Mouse (Mus musculus) heart, embryonic 11.5 days (tissue): ENCODE measurements around the gene Nova1. TPM values are rescaled to one million over a fixed set of nuclear protein-coding genes. Genes with fewer than 3 reads are reported as not detected.

Experiments used
- ATAC-seq: fragments of 200-750 bp; cut with Nextera tagmentation; replicated peaks from 2 replicates; pipeline ENCODE4 v1.8.0; 2017; ENCODE audit warnings: moderate library complexity; ENCODE audit not compliant: insufficient number of reproducible peaks, low FRiP score, low TSS enrichment
- H3K27ac ChIP-seq: fragments of 300-500 bp; sonication (generic); 2 replicates; pipeline ENCODE4 v1.5.1; 2014; ENCODE audit warnings: mild to moderate bottlenecking, low read depth, low read length
- H3K27me3 ChIP-seq: fragments of 300-500 bp; sonication (generic); 2 replicates; pipeline ENCODE4 v1.6.1; 2014; ENCODE audit warnings: mild to moderate bottlenecking, low read length, mixed read lengths; ENCODE audit not compliant: control insufficient read depth, insufficient read depth
- H3K36me3 ChIP-seq: fragments of 300-500 bp; sonication (generic); 2 replicates; pipeline ENCODE4 v1.6.1; 2014; ENCODE audit warnings: mild to moderate bottlenecking, low read length, moderate library complexity, mixed read lengths; ENCODE audit not compliant: control insufficient read depth, insufficient read depth
- H3K4me1 ChIP-seq: fragments of 300-500 bp; sonication (generic); 2 replicates; pipeline ENCODE4 v1.6.1; 2014; ENCODE audit warnings: low read length; ENCODE audit not compliant: control insufficient read depth, insufficient read depth
- H3K4me2 ChIP-seq: fragments of 300-500 bp; sonication (generic); 2 replicates; pipeline ENCODE4 v1.6.1; 2014; ENCODE audit warnings: mild to moderate bottlenecking, moderate library complexity
- H3K4me3 ChIP-seq: fragments of 300-500 bp; sonication (generic); 2 replicates; pipeline ENCODE4 v1.5.1; 2014; ENCODE audit warnings: low read depth, low read length
- H3K9ac ChIP-seq: fragments of 300-500 bp; sonication (generic); 2 replicates; pipeline ENCODE4 v1.6.1; 2014; ENCODE audit warnings: mild to moderate bottlenecking, low read depth, low read length, moderate library complexity
- H3K9me3 ChIP-seq: fragments of 300-500 bp; sonication (generic); replicated peaks from 2 replicates; pipeline ENCODE4 v1.6.1; 2016; ENCODE audit warnings: low read length; ENCODE audit not compliant: control insufficient read depth
- WGBS: fragments of 180-500 bp; shearing (Covaris S2); extraction: QIAGEN DNeasy Blood & Tissue Kit; methylation state at CpG from one replicate; pipeline ENCODE4 v1.1.7; 2014; ENCODE audit not compliant: insufficient replicate concordance; 5-methylcytosine and 5-hydroxymethylcytosine counted together
- polyA plus RNA-seq: library from polyadenylated mRNA; unstranded; fragments of >200 nt; fragmentation: Nextera tagmentation; extraction: Ambion mirVana; gene quantifications from 2 replicates; pipeline ENCODE4 v1.2.1, GENCODE M21; 2014

The Nova1 gene
- polyA plus RNA-seq, 1 experiment from 2014 or later: 2.7 TPM

- Histone ChIP-seq H3K4me1 (no peaks in the 10 kb centered on the region), H3K9ac (no peak overlapping the region), H3K27me3 (no peaks in the 10 kb centered on the region), H3K4me3 (no peak overlapping the region), H3K4me2 (no peak overlapping the region), H3K9me3 (no peaks in the 10 kb centered on the region), H3K36me3 (no peaks in the 10 kb centered on the region), H3K27ac (no peak overlapping the region)
- 88% methylated on average over 4 of the region's 4 CpGs for WGBS
- ATAC-seq: no peak
These were observed 99.7 kb downstream of the Nova1 start for GRCm38 (mm10) chr12:46719076-46719475.

DNA sequence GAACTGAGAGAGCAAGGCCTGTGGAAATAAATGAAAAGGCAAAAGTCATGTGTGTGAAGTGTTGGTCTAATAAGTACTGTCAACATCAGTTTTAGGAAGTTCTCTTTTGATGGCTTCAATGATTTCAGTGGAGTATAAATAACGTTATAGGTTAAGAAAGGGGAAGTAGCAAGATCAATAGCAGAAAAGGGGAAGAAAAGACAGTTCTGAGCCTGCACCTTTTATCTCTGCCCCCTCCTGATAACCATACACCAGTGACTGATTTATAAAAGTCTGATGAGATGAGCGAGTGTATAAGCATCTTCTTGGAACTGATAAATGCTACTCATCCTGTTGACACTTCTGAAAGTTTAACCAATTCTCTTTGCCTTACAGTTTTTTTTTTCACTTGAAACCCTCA is 108.6 kb downstream of the Nova1 start:
- Histone ChIP-seq H3K4me1 (no peaks in the 10 kb centered on the region), H3K9ac (no peak overlapping the region), H3K27me3 (no peaks in the 10 kb centered on the region), H3K4me2 (no peak overlapping the region), H3K9me3 (no peaks in the 10 kb centered on the region), H3K36me3 (no peaks in the 10 kb centered on the region), H3K4me3 (no peak overlapping the region), H3K27ac (no peak overlapping the region)
- no peak for ATAC-seq
- 58% methylated on average over 2 of the region's 2 CpGs for WGBS

DNA sequence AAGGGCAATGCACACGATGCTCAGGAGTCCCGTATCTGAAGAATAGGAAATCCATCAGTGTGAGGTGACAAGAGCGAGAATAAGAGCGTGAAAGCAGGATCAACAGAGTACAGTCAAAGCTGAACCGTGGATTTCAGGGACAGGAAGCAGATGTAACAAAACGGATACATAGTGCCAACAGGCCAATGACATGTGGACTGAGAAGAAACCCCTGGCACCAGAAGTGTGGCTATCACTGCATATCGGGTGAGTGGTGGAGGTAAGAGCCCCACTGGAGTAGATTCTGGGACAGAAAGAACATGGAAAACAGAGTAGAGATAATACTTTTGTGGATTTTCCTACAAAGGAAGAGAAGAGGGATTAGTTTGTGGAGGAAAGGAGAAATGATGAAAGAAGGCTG is 109.3 kb downstream of the Nova1 start:
- H3K4me3 ChIP-seq: no peak overlapping the region
- 77% methylated on average over 7 of the region's 7 CpGs for WGBS
- no peak for ATAC-seq
- no peak overlapping the region for H3K9ac ChIP-seq
- H3K27ac ChIP-seq: no peak overlapping the region
- H3K36me3 ChIP-seq: no peaks in the 10 kb centered on the region
- H3K4me1 ChIP-seq: no peaks in the 10 kb centered on the region
- no peaks in the 10 kb centered on the region for H3K27me3 ChIP-seq
- H3K9me3 ChIP-seq: no peaks in the 10 kb centered on the region
- H3K4me2 ChIP-seq: no peak overlapping the region

- H3K9me3 ChIP-seq: no peaks in the 10 kb centered on the region
- no peaks in the 10 kb centered on the region for H3K4me1 ChIP-seq
- WGBS: 79% methylated on average over 8 of the region's 8 CpGs
- H3K4me2 ChIP-seq: no peak overlapping the region
- H3K9ac ChIP-seq: no peak overlapping the region
- no peaks in the 10 kb centered on the region for H3K27me3 ChIP-seq
- no peak for ATAC-seq
- H3K4me3 ChIP-seq: no peak overlapping the region
- H3K27ac ChIP-seq: no peak overlapping the region
- H3K36me3 ChIP-seq: no peaks in the 10 kb centered on the region
These were observed 118.5 kb downstream of the Nova1 start for GRCm38 (mm10) chr12:46700202-46700601.

DNA sequence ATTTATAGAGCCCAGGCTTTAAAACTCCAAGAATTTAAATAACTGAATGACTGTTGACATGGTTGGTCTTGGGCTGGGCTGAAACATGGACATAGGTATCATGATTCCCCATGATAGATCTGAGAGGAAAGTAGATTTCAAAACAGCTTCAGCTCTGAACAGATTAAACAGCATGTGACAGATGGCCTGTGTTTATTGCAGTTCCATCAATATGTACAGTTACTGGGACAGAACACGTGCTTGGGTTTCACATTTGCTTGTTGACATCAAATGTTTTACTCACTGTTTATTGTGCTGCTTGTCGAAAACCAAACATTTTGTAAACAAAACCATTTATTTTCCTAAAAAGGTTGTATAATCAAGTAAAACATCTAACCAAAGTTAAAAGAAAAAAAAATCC is 142.4 kb downstream of the Nova1 start:
- Histone ChIP-seq H3K9ac (no peak overlapping the region), H3K9me3 (no peaks in the 10 kb centered on the region), H3K4me3 (no peak overlapping the region), H3K4me1 (no peaks in the 10 kb centered on the region), H3K36me3 (no peaks in the 10 kb centered on the region), H3K4me2 (no peak overlapping the region), H3K27ac (no peak overlapping the region), H3K27me3 (no peaks in the 10 kb centered on the region)
- WGBS: 65% methylated on average over 2 of the region's 2 CpGs
- no peak for ATAC-seq

GRCm38 (mm10) chr12:46666706-46667105 is 152.0 kb downstream of the Nova1 start:
- Histone ChIP-seq H3K4me2 (no peak overlapping the region), H3K4me1 (no peaks in the 10 kb centered on the region), H3K27ac (no peak overlapping the region), H3K9ac (no peak overlapping the region), H3K36me3 (no peaks in the 10 kb centered on the region), H3K4me3 (no peak overlapping the region), H3K27me3 (no peaks in the 10 kb centered on the region), H3K9me3 (no peaks in the 10 kb centered on the region)
- 43% methylated on average over 2 of the region's 2 CpGs for WGBS
- no peak for ATAC-seq

GRCm38 (mm10) chr12:46646139-46646611 is 172.6 kb downstream of the Nova1 start:
- ATAC-seq: no peak
- Histone ChIP-seq H3K4me1 (no peaks in the 10 kb centered on the region), H3K36me3 (no peaks in the 10 kb centered on the region), H3K27me3 (no peaks in the 10 kb centered on the region), H3K9me3 (no peaks in the 10 kb centered on the region), H3K27ac (no peak overlapping the region), H3K4me3 (no peak overlapping the region), H3K4me2 (no peak overlapping the region), H3K9ac (no peak overlapping the region)
- 74% methylated on average over 5 of the region's 5 CpGs for WGBS

DNA sequence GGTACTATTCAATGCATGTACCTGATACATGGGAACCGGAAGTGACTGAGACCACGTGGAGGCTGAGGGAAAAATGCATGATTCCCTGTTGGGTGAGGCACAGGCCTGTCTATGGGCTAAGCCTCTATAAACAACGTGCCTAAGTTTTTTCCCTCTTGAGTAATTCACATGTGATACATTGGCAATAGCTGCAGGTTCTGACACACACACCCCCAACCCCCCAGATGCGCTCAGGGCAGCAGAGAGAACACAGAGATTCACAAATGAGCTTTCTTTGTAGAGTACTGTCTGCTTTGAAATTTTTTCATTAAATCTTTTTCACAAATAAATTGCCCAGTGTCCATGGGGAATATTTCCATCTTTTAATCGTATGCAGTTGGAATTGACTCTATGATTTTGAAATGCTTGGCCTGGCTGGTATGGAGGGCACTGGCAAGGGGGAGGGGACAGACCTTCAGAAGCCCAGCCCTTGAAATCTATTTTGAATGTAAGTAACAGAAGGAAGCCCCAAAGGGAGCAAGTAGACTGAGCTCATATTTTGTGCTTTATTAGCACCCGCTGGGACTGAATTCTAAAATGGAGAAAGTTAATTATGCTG is 173.3 kb downstream of the Nova1 start:
- 76% methylated on average over 6 of the region's 6 CpGs for WGBS
- Histone ChIP-seq H3K4me2 (no peak overlapping the region), H3K4me1 (no peaks in the 10 kb centered on the region), H3K9ac (no peak overlapping the region), H3K9me3 (no peaks in the 10 kb centered on the region), H3K4me3 (no peak overlapping the region), H3K36me3 (no peaks in the 10 kb centered on the region), H3K27me3 (no peaks in the 10 kb centered on the region), H3K27ac (no peak overlapping the region)
- no peak for ATAC-seq
